Mouse (Mus musculus): ENCODE results near the gene Raf1.

- no peak for TF ChIP-seq CTCF (IDR thresholded peaks at IDR 0.05; ENCODE audit: low read depth)
- TF ChIP-seq EP300 (IDR thresholded peaks at IDR 0.05; ENCODE audit: low read depth) = no peak
Observed at GRCm38 (mm10) chr6:115687753-115688152, 11.3 kb upstream of the Raf1 start.

Measured in liver, postnatal 0 days (tissue).